Mouse (Mus musculus) erythroid progenitor cell, adult 5-6 weeks (primary cell): ENCODE measurements around the gene Timm9. TPM values are rescaled to one million over a fixed set of nuclear protein-coding genes. Genes with fewer than 3 reads are reported as not detected.
"Not testable (repeated sequence)": the region's sequence is repeated elsewhere in the genome, so short reads cannot be mapped to it uniquely, and the experiment has no call there.

Source experiments
- ATAC-seq: replicated peaks from 2 replicates; pipeline ENCODE4 v1.8.0; 2016; ENCODE audit warnings: moderate number of reproducible peaks, mild to moderate bottlenecking, moderate TSS enrichment, inconsistent platforms; ENCODE audit not compliant: poor library complexity, low FRiP score, severe bottlenecking
- total RNA-seq, 2 experiments: library from RNA; stranded (forward) in 1 of 2; stranded (reverse) in 1 of 2; fragments of 150-400 nt in 1 of 2; fragments of 186-747, 209-891 nt in 1 of 2; gene quantifications; 2 replicates each; pipeline versions ENCODE4 v1.2.3 to v1.2.4; 2015 to 2017; ENCODE audit warnings: low replicate concordance in 2 of 2

The Timm9 gene
- total RNA-seq, 2 experiments from 2014 or later: 5.8 to 21.0 TPM

- 0 out of 2 replicates have a peak, but pooled peaks have one; percentile 50 for ATAC-seq
Measured at GRCm38 (mm10) chr12:71113074-71113473, 23.4 kb downstream of the Timm9 start.

- ATAC-seq: peak; percentile 44; the same call in 1 of the 2 replicates
Measured at GRCm38 (mm10) chr12:71111331-71111730, 25.2 kb downstream of the Timm9 start, which contains the start of gene Tomm20l. Gene Tomm20l (plus strand): TSS chr12:71111428.

GRCm38 (mm10) chr12:71107216-71107771 lies 29.2 kb downstream of the Timm9 start:
- no peak for ATAC-seq

GRCm38 (mm10) chr12:71104275-71104674 lies 32.2 kb downstream of the Timm9 start:
- ATAC-seq: not testable (repeated sequence)

GRCm38 (mm10) chr12:71086331-71086730 lies 50.2 kb downstream of the Timm9 start:
- ATAC-seq: no peak

Other genes with a start within 250 kb of the Timm9 start
- 47.2 and 48.6 TPM in 2 replicates for gene Actr10, start 198.8 kb downstream of the Timm9 start, total RNA-seq (2015; ENCODE audit: low replicate concordance)
- 11.7 and 11.9 TPM in 2 replicates for gene Actr10, start 198.8 kb downstream of the Timm9 start, total RNA-seq (2017; ENCODE audit: low replicate concordance)
- 161 and 236 TPM in 2 replicates for gene Psma3, start 162.1 kb downstream of the Timm9 start, total RNA-seq (2015; ENCODE audit: low replicate concordance)
- 151 and 160 TPM in 2 replicates for gene Psma3, start 162.1 kb downstream of the Timm9 start, total RNA-seq (2017; ENCODE audit: low replicate concordance)
- gene Arid4a, start 120.7 kb downstream of the Timm9 start, total RNA-seq (2015; ENCODE audit: low replicate concordance): 44.7 and 54.1 TPM in 2 replicates
- gene Arid4a, start 120.7 kb downstream of the Timm9 start, total RNA-seq (2017; ENCODE audit: low replicate concordance): 92.0 and 107 TPM in 2 replicates
- gene Tomm20l, start 25.3 kb downstream of the Timm9 start, total RNA-seq (2015; ENCODE audit: low replicate concordance): not detected in 2 replicates
- gene Tomm20l, start 25.3 kb downstream of the Timm9 start, total RNA-seq (2017; ENCODE audit: low replicate concordance): not detected in 2 replicates
- gene 2700049A03Rik, start 164 bp upstream of the Timm9 start, total RNA-seq (2015; ENCODE audit: low replicate concordance): 9.2 and 19.5 TPM in 2 replicates
- 16.0 and 17.3 TPM in 2 replicates for gene 2700049A03Rik, start 164 bp upstream of the Timm9 start, total RNA-seq (2017; ENCODE audit: low replicate concordance)
- 1.3 TPM in 1 of 2 replicates, not detected in the other for gene Dact1, start 173.2 kb upstream of the Timm9 start, total RNA-seq (2015; ENCODE audit: low replicate concordance)
- gene Dact1, start 173.2 kb upstream of the Timm9 start, total RNA-seq (2017; ENCODE audit: low replicate concordance): 0.90 TPM in 1 of 2 replicates, not detected in the other